Mouse (Mus musculus) retina, postnatal 1 day (tissue): ENCODE measurements around the gene Aicda.

Experiments used
- DNase-seq: peaks from one replicate; pipeline ENCODE4 v3.0.0-alpha.2; 2012

Gene Aicda

GRCm38 (mm10) chr6:122602242-122602991 lies 48.8 kb downstream of the Aicda start, which contains the start of gene Apobec1:
Apobec1 (minus strand) TSS chr6:122602444.
- DNase-seq, result peak; percentile 77

DNA sequence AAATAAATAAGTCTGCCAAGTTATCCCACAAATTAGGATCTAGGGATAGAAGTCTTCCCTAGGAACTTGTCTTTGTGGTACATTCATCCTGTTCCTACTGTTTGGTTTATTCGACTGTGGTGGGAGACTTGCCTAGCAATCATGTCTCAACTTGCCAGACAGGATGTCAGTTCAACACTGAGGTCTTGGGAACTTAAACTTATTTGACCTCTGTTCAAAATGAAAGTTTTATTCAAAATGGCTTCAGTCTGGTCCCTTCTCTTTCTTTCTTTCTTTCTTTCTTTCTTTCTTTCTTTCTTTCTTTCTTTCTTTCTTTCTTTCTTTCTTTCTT lies 49.4 kb downstream of the Aicda start:
- DNase-seq, result no peak

DNA sequence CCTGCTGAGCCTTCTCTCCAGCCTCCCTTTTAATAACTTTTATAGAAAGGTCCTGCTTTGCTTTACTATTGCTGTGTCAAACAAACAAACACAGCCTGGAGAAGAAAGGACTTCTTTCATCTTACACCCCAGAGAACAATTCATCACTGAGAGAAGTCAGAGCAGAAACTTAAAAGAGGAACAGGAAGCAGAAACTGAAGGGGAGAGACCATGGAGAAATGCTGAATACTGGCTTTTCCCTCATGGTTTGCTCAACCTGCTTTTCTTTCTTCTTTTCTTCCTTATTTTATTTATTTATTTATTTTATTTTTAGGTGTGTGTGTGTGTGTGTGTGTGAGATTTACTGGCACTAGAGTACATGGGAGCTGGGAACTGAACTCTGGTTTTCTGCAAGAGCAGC lies 50.7 kb downstream of the Aicda start:
- no peak for DNase-seq

- DNase-seq, result no peak
Observed at GRCm38 (mm10) chr6:122605483-122605882, 51.9 kb downstream of the Aicda start.

DNA sequence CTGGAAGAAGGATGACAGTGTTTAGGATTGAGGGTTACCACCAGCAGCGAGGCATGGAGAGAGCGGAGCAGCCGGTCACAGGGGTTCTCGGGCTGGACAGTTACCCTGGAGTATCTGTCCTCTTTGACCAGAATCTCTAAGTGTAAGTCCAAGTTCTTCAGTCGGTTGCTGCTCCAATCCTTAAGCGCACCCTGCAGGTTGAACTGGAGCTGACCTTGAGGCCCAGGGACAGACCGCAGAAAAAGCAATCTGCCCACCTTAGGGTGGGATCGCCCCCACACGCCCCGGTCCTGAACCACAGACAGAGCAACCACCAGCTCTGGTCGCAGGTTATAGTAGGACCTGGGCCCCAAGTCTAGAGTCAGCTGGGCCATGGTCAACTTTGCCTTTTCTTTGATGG lies 53.1 kb downstream of the Aicda start:
- no peak for DNase-seq

GRCm38 (mm10) chr6:122607700-122608099 lies 54.1 kb downstream of the Aicda start:
- no peak for DNase-seq

DNA sequence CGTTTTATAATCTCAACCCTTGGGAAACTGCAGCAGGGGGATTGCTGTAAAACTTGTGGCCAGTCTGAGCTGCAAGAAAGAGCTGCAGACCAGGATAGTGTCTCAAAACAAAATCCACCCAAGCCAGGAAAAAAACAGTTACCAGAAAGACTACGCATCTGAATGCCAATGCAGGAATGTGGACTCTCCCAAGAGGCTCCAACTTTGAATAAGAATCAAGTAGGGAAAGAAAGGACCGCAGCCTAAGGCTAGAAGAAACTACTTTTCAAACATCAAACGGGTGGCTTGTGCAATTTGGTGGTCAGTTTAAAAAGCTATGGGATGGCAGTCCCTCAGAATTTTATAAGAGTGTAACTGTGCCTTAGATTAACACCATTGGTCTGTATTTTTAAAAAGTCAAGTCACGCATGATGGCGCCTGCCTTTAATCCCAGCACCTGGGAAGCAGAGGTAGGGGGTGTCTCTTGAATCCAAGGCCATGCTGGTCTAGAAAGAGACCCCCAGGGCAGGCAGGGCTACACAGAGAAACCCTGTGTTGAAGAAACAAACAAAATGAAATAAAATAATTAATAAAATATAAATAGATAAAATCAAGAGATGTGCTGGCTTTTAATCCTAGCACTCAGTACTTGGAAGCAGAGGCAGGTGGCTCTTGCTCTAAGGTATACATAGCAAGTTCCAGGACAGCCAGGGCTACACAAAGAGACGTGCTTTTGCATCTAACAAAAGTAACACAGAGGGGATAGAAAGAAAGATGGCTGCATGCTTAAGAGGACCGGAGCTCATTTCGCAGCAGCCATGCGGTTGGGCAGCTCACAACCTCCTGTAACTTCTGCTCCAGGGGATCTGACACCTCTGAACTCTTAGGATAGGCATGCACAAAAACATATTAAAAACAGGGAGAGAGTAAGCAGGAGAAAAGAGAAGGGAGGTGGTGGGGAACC lies 55.1 kb downstream of the Aicda start:
- DNase-seq, result no peak

DNA sequence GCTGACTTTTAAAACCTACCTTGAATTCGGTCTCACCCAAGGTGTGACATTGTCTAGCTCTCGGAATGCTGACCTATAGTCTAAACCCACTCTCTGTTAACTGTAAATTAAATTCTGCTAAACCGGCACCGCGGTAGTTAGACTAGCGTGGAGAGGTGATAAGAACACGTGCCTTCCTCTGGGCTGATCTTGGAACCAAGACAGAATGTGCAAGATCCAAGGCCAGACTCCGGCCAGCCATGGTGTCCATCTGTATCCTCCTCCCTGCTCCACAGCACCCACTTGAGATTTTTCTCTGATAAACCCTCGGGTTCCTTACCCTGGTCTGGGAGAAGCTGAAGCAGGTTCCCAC lies 55.8 kb downstream of the Aicda start:
- no peak for DNase-seq

GRCm38 (mm10) chr6:122609771-122610170 lies 56.2 kb downstream of the Aicda start, which contains the start of gene Gdf3:
Gdf3 (minus strand) TSS chr6:122610087.
- DNase-seq, result peak; percentile 36

GRCm38 (mm10) chr6:122612426-122612825 lies 58.8 kb downstream of the Aicda start:
- DNase-seq, result no peak
